Mouse (Mus musculus) midbrain, embryonic 10.5 days (tissue): ENCODE measurements around the gene Rdh12. TPM values are rescaled to one million over a fixed set of nuclear protein-coding genes. Genes with fewer than 3 reads are reported as not detected.
A peak's percentile ranks its signal among the peaks of the same experiment; 100 is the strongest.

Source experiments
- DNase-seq: peaks from one replicate; pipeline ENCODE4 v3.0.0-alpha.2; 2017; ENCODE audit warnings: low spot score
- H3K27ac ChIP-seq: fragments of 300-500 bp; sonication (generic); replicated peaks from 2 replicates; pipeline ENCODE4 v1.5.1; 2016; ENCODE audit warnings: mild to moderate bottlenecking
- H3K27me3 ChIP-seq: fragments of 300-500 bp; sonication (generic); 2 replicates; pipeline ENCODE4 v1.6.1; 2016; ENCODE audit warnings: low read depth, mild to moderate bottlenecking; ENCODE audit not compliant: poor library complexity, severe bottlenecking
- H3K36me3 ChIP-seq: fragments of 300-500 bp; sonication (generic); 2 replicates; pipeline ENCODE4 v1.6.1; 2016; ENCODE audit warnings: mild to moderate bottlenecking, moderate library complexity
- H3K4me1 ChIP-seq: fragments of 300-500 bp; sonication (generic); 2 replicates; pipeline ENCODE4 v1.6.1; 2016
- H3K4me3 ChIP-seq: fragments of 300-500 bp; sonication (generic); 2 replicates; pipeline ENCODE4 v1.5.1; 2016; ENCODE audit warnings: mild to moderate bottlenecking, moderate library complexity
- H3K9me3 ChIP-seq: fragments of 300-500 bp; sonication (generic); replicated peaks from 2 replicates; pipeline ENCODE4 v1.6.1; 2016; ENCODE audit warnings: mild to moderate bottlenecking
- WGBS: fragments of 180-500 bp; shearing (Covaris S2); methylation state at CpG from one replicate; pipeline ENCODE4 v1.1.7; 2016; 5-methylcytosine and 5-hydroxymethylcytosine counted together
- polyA plus RNA-seq: library from polyadenylated mRNA; unstranded; fragments of >200 nt; fragmentation: Nextera tagmentation; extraction: Ambion mirVana; gene quantifications from 2 replicates; pipeline ENCODE4 v1.2.1, GENCODE M21; 2016

The Rdh12 gene
- polyA plus RNA-seq, 1 experiment from 2014 or later, result 1.7 TPM

DNA sequence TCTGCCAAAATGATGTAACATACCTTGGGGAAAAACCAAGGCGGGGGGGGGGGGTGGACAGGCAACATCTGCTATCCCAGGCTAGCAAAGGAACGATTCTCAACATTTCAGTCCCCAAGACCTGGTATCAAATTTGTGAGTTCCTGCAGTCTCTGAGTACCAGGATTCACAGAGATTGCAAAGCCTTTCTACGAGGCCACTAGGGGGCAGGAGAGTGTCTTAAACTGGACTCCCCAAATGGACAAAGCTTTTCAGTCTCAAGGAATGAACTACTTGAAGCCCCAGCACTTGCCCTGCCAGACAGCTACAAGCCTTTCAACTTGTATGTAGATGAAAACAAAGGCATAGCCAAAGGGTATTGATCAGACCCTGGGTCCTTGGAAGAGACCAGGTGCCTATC, 15.3 kb upstream of the Rdh12 start:
- peak; percentile 68 for DNase-seq
- Histone ChIP-seq H3K4me1 (peaks cover 16% of the 10 kb centered on the region), H3K36me3 (peaks cover 4% of the 10 kb centered on the region), H3K9me3 (no peaks in the 10 kb centered on the region), H3K27me3 (no peaks in the 10 kb centered on the region), H3K4me3 (no peak overlapping the region), H3K27ac (no peak overlapping the region)
- 8% methylated on average over 3 of the region's 3 CpGs for WGBS

GRCm38 (mm10) chr12:79197105-79197504, 11.6 kb upstream of the Rdh12 start:
- WGBS, result 89% methylated on average over 5 of the region's 5 CpGs
- Histone ChIP-seq H3K27ac (no peak overlapping the region), H3K4me1 (no peaks in the 10 kb centered on the region), H3K36me3 (no peaks in the 10 kb centered on the region), H3K9me3 (no peaks in the 10 kb centered on the region), H3K4me3 (no peak overlapping the region), H3K27me3 (no peaks in the 10 kb centered on the region)
- DNase-seq, result no peak

- Histone ChIP-seq H3K27ac (no peak overlapping the region), H3K36me3 (no peaks in the 10 kb centered on the region), H3K4me3 (no peak overlapping the region), H3K9me3 (no peaks in the 10 kb centered on the region), H3K27me3 (no peaks in the 10 kb centered on the region), H3K4me1 (no peaks in the 10 kb centered on the region)
- no peak for DNase-seq
- 78% methylated on average over 3 of the region's 3 CpGs for WGBS
Measured at GRCm38 (mm10) chr12:79201882-79202281, 6.8 kb upstream of the Rdh12 start.

GRCm38 (mm10) chr12:79211447-79211846, 2.7 kb downstream of the Rdh12 start:
- peaks cover 9% of the 10 kb centered on the region for H3K4me1 ChIP-seq
- H3K27ac ChIP-seq, result no peak overlapping the region
- no peak for DNase-seq
- WGBS, result 90% methylated on average over 8 of the region's 8 CpGs
- H3K36me3 ChIP-seq, result no peaks in the 10 kb centered on the region
- no peaks in the 10 kb centered on the region for H3K9me3 ChIP-seq
- no peaks in the 10 kb centered on the region for H3K27me3 ChIP-seq
- no peak overlapping the region for H3K4me3 ChIP-seq

DNA sequence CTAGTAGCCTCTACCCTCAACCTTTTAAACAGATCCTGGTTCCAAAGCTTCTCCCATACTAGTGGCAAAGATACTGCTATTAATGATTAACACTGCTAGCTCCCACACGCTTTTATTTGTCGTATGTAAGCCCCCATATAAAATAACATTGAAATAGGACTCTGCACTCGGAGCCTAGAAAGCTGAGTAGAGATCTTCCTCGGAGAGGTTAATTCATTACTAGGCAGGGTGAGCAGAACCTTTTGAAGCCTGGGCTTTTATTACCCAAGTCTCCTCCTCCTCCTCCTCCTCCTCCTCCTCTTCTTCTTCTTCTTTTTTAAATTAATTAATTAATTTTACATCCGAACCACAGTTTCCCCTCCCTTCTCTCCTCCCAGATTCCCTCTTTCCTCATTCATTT, 8.8 kb downstream of the Rdh12 start:
- no peak overlapping the region for H3K4me3 ChIP-seq
- H3K27ac ChIP-seq, result no peak overlapping the region
- H3K36me3 ChIP-seq, result no peaks in the 10 kb centered on the region
- no peaks in the 10 kb centered on the region for H3K9me3 ChIP-seq
- 84% methylated on average over 5 of the region's 5 CpGs for WGBS
- no peaks in the 10 kb centered on the region for H3K27me3 ChIP-seq
- DNase-seq, result no peak
- H3K4me1 ChIP-seq, result no peaks in the 10 kb centered on the region

- no peaks in the 10 kb centered on the region for H3K9me3 ChIP-seq
- H3K36me3 ChIP-seq, result peaks cover 72% of the 10 kb centered on the region
- DNase-seq, result no peak
- H3K4me3 ChIP-seq, result no peak overlapping the region
- H3K27ac ChIP-seq, result no peak overlapping the region
- H3K27me3 ChIP-seq, result no peaks in the 10 kb centered on the region
- peaks cover 15% of the 10 kb centered on the region for H3K4me1 ChIP-seq
- WGBS, result 76% methylated on average over 11 of the region's 11 CpGs
Measured at GRCm38 (mm10) chr12:79235485-79236080, 26.9 kb downstream of the Rdh12 start.

DNA sequence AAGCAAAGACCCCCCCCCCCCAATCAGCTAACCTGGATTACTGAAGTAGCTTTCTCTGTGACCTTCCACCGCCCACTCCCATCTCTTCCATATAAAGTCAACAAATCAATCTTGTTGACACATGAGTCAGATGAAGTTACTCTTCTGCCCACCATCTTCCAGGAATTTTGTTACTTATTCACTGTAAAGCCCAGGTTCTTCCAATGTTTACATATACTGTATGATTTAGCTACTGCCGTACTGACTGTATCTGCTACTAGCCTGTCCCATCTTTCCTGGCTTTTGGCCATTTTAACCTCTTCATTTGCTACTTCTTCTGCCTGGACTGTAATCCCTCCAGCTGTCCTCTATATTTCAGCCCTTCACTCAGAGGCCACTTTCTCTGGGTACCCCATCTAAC, 33.3 kb downstream of the Rdh12 start:
- peaks cover 99% of the 10 kb centered on the region for H3K36me3 ChIP-seq
- WGBS, result 96% methylated on average over 2 of the region's 2 CpGs

DNA sequence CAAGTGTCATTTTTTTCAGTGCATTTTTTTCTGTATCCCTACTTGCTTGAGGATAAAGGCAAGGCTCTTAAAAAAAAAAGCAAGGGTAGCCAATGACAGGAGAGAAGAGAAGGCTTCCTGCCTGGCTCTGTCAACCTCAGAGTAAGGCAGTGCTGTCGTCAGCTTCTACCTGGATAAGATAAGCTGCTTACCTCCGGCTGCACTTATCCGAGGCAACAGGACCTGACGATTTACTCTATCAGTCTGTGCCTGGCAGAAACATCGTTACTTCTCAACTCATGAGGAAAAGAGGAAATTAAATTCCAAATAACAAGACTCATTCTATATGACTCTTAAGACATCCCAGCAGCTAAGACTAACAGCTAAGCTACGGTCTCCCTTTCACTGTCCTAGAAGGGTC, 34.2 kb downstream of the Rdh12 start:
- DNase-seq, result no peak

More for the DNA sequence above, 33.3 kb downstream of the Rdh12 start:
- no peaks in the 10 kb centered on the region for H3K4me1 ChIP-seq
- H3K4me3 ChIP-seq, result no peak overlapping the region
- DNase-seq, result no peak
- H3K27me3 ChIP-seq, result no peaks in the 10 kb centered on the region
- H3K27ac ChIP-seq, result no peak overlapping the region
- H3K9me3 ChIP-seq, result no peaks in the 10 kb centered on the region

GRCm38 (mm10) chr12:79248110-79248509, 39.4 kb downstream of the Rdh12 start:
- no peaks in the 10 kb centered on the region for H3K4me1 ChIP-seq
- no peak overlapping the region for H3K27ac ChIP-seq
- H3K4me3 ChIP-seq, result no peak overlapping the region
- no peaks in the 10 kb centered on the region for H3K27me3 ChIP-seq
- peaks cover 99% of the 10 kb centered on the region for H3K36me3 ChIP-seq
- H3K9me3 ChIP-seq, result no peaks in the 10 kb centered on the region
- 88% methylated on average over 3 of the region's 3 CpGs for WGBS
- DNase-seq, result no peak

More for the DNA sequence above, 34.2 kb downstream of the Rdh12 start:
- peaks cover 99% of the 10 kb centered on the region for H3K36me3 ChIP-seq
- H3K9me3 ChIP-seq, result no peaks in the 10 kb centered on the region
- no peak overlapping the region for H3K4me3 ChIP-seq
- no peaks in the 10 kb centered on the region for H3K27me3 ChIP-seq
- 95% methylated on average over 6 of the region's 6 CpGs for WGBS
- H3K27ac ChIP-seq, result no peak overlapping the region
- no peaks in the 10 kb centered on the region for H3K4me1 ChIP-seq

DNA sequence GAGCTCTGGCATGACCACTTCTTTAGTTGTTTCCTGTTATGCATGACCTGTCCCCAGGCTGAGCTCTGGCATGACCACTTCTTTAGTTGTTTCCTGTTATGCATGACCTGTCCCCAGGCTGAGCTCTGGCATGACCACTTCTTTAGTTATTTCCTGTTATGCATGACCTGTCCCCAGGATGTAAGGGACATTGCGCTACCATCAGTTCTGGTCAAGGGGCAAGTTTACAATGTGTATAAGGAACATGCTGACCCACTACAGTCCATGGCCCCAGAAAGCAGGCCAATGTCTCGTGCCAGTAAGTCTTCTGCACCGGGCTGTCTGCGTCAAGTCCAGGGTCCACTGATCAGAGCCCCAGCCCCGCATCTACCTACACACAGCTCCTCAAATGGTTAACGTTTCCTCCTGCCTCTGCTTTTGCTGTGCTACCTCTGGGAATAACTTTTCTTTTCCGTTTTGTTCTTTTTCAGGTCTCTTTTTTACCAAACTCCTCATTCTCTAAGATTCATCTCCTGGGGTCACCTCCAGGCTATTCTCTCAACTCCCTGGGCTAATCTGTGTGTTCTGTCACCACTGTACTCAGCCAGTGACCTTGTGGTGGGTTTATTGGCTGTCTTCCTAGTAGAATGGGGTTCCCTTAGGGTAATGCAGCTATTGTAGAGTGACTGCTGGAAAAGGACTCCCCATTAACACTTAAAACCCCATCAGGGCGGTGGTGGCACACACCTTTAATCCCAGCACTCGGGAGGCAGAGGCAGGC, 44.8 kb downstream of the Rdh12 start:
- Histone ChIP-seq H3K4me3 (no peak overlapping the region), H3K27me3 (no peaks in the 10 kb centered on the region), H3K27ac (no peak overlapping the region), H3K4me1 (no peaks in the 10 kb centered on the region), H3K9me3 (no peaks in the 10 kb centered on the region), H3K36me3 (peaks cover 93% of the 10 kb centered on the region)
- 90% methylated on average over 9 of the region's 9 CpGs for WGBS
- no peak for DNase-seq

GRCm38 (mm10) chr12:79254975-79255374, 46.3 kb downstream of the Rdh12 start:
- no peaks in the 10 kb centered on the region for H3K9me3 ChIP-seq

GRCm38 (mm10) chr12:79260154-79260553, 51.4 kb downstream of the Rdh12 start:
- DNase-seq, result no peak
- H3K27me3 ChIP-seq, result no peaks in the 10 kb centered on the region
- no peak overlapping the region for H3K4me3 ChIP-seq
- no peaks in the 10 kb centered on the region for H3K4me1 ChIP-seq
- no peaks in the 10 kb centered on the region for H3K9me3 ChIP-seq
- WGBS, result 95% methylated on average over 2 of the region's 2 CpGs
- H3K27ac ChIP-seq, result no peak overlapping the region
- H3K36me3 ChIP-seq, result peaks cover 88% of the 10 kb centered on the region

More at GRCm38 (mm10) chr12:79254975-79255374, 46.3 kb downstream of the Rdh12 start:
- Histone ChIP-seq H3K36me3 (peaks cover 91% of the 10 kb centered on the region), H3K27me3 (no peaks in the 10 kb centered on the region), H3K4me3 (no peak overlapping the region), H3K4me1 (no peaks in the 10 kb centered on the region), H3K27ac (no peak overlapping the region)
- 96% methylated on average over 10 of the region's 10 CpGs for WGBS
- DNase-seq, result no peak

- Histone ChIP-seq H3K27me3 (no peaks in the 10 kb centered on the region), H3K4me3 (no peak overlapping the region), H3K27ac (no peak overlapping the region), H3K4me1 (no peaks in the 10 kb centered on the region), H3K9me3 (no peaks in the 10 kb centered on the region), H3K36me3 (peaks cover 92% of the 10 kb centered on the region)
- WGBS, result 54% methylated on average over 5 of the region's 5 CpGs
- peak; percentile 24 for DNase-seq
Measured at GRCm38 (mm10) chr12:79261035-79261434, 52.3 kb downstream of the Rdh12 start.
